In the genomic region with DNA sequence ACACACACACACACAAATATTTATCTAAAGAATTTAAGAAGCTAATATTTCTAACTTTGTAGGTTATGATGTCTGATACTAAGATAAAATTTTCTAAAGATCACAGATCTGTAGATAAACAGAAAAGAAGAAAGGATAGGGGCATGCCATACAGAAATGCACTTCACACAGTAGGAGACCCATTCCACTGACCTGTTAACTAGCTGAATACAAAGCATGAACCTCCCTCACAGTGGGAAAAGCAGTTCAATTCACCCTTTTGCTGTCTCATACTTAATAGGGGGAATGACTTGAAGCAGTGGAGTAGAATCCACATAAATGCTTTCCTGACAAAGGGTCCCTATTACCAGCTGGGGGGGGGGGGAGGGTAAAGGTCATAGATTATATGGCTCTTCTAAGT, we compare ENCODE assay signal across 25 mouse cellular contexts. TPM values are rescaled to one million over a fixed set of nuclear protein-coding genes. Genes with fewer than 3 reads are reported as not detected.
DNase-seq lines count a peak whose midpoint lies in the region; ATAC-seq and TF ChIP-seq lines count a peak whose summit lies in the region.
"Had no signal": no experiment of that assay in that cellular context is flagged by ENCODE, and none has a peak within 500 bp of the region (broad histone marks: within the 10 kb centered on the region; RNA-seq: fewer than 3 reads in every experiment).

No protein-coding gene starts in this region.

- H3K4me3 ChIP-seq in midbrain, embryonic 11.5 days (ENCODE audit: low read depth, low read length): no peak overlapping the region
- no peak overlapping the region for H3K4me3 ChIP-seq in midbrain, postnatal 0 days (ENCODE audit: low read depth, low read length)
- no peak overlapping the region for H3K4me3 ChIP-seq in forebrain, embryonic 11.5 days (ENCODE audit: low read depth, low read length)
- H3K4me3 ChIP-seq: heart, adult 2 months; hindbrain, embryonic 15.5 days; liver, embryonic 15.5 days; midbrain, embryonic 15.5 days had no signal

- H3K9me3 ChIP-seq in midbrain, embryonic 11.5 days (ENCODE audit: control insufficient read depth, low read length): no peaks in the 10 kb centered on the region
- H3K9me3 ChIP-seq in midbrain, postnatal 0 days (ENCODE audit: low read length): no peaks in the 10 kb centered on the region
- no peaks in the 10 kb centered on the region for H3K9me3 ChIP-seq in forebrain, embryonic 11.5 days (ENCODE audit: control insufficient read depth, low read length)
- H3K9me3 ChIP-seq: hindbrain, embryonic 15.5 days; liver, embryonic 15.5 days; midbrain, embryonic 15.5 days had no signal

- peak overlapping the region; percentile 48 for H3K27ac ChIP-seq in midbrain, embryonic 11.5 days (ENCODE audit: low read depth, low read length)
- no peak overlapping the region for H3K27ac ChIP-seq in midbrain, postnatal 0 days (ENCODE audit: low read depth, low read length)
- H3K27ac ChIP-seq in forebrain, embryonic 11.5 days (ENCODE audit: low read depth, low read length): peak overlapping the region; percentile 37
- H3K27ac ChIP-seq: heart, adult 2 months; hindbrain, embryonic 15.5 days; liver, embryonic 15.5 days; macrophage; midbrain, embryonic 15.5 days had no signal

- no peak overlapping the region for H3K4me2 ChIP-seq in midbrain, embryonic 11.5 days
- H3K4me2 ChIP-seq in midbrain, postnatal 0 days (ENCODE audit: low read depth, low read length, poor library complexity, severe bottlenecking): no peak overlapping the region
- H3K4me2 ChIP-seq in forebrain, embryonic 11.5 days (ENCODE audit: low read depth, low read length, severe bottlenecking): no peak overlapping the region; the same call in 1 of the 2 replicates
- H3K4me2 ChIP-seq: hindbrain, embryonic 15.5 days; liver, embryonic 15.5 days; midbrain, embryonic 15.5 days had no signal

- no peak overlapping the region for H3K9ac ChIP-seq in midbrain, embryonic 11.5 days (ENCODE audit: low read length)
- H3K9ac ChIP-seq in midbrain, postnatal 0 days (replicated peaks; ENCODE audit: low read length, poor library complexity, severe bottlenecking): no peak overlapping the region
- H3K9ac ChIP-seq in forebrain, embryonic 11.5 days (ENCODE audit: low read length): no peak overlapping the region
- H3K9ac ChIP-seq: hindbrain, embryonic 15.5 days; liver, embryonic 15.5 days; midbrain, embryonic 15.5 days had no signal

- ATAC-seq in midbrain, embryonic 11.5 days (ENCODE audit: low FRiP score): no peak
- ATAC-seq in midbrain, postnatal 0 days (ENCODE audit: low FRiP score): no peak
- ATAC-seq in forebrain, embryonic 11.5 days (replicated peaks; ENCODE audit: low FRiP score): peak; percentile 76
- ATAC-seq: activated CD4-positive, CD25-positive, alpha-beta regulatory T cell, adult 4 months; midbrain, embryonic 15.5 days; Patski had no signal

- no peaks in the 10 kb centered on the region for H3K27me3 ChIP-seq in midbrain, embryonic 11.5 days (ENCODE audit: control insufficient read depth, insufficient read depth, low read length)
- H3K27me3 ChIP-seq in midbrain, postnatal 0 days (ENCODE audit: insufficient read depth, low read length): no peaks in the 10 kb centered on the region
- no peaks in the 10 kb centered on the region for H3K27me3 ChIP-seq in forebrain, embryonic 11.5 days (ENCODE audit: control insufficient read depth, insufficient read depth, low read length)
- H3K27me3 ChIP-seq: hindbrain, embryonic 15.5 days; liver, embryonic 15.5 days; midbrain, embryonic 15.5 days; Patski had no signal

- peaks cover 26% of the 10 kb centered on the region for H3K4me1 ChIP-seq in midbrain, embryonic 11.5 days (ENCODE audit: control insufficient read depth, insufficient read depth, low read length)
- H3K4me1 ChIP-seq in midbrain, postnatal 0 days (ENCODE audit: insufficient read depth, low read length): no peaks in the 10 kb centered on the region
- peaks cover 16% of the 10 kb centered on the region for H3K4me1 ChIP-seq in forebrain, embryonic 11.5 days (replicated peaks; ENCODE audit: control insufficient read depth, insufficient read depth, low read length)

- H3K36me3 ChIP-seq in midbrain, embryonic 11.5 days (ENCODE audit: control insufficient read depth, insufficient read depth, low read length): no peaks in the 10 kb centered on the region
- H3K36me3 ChIP-seq in midbrain, postnatal 0 days (ENCODE audit: insufficient read depth, low read length): peaks cover 3% of the 10 kb centered on the region
- peaks cover 2% of the 10 kb centered on the region; the same call in 1 of the 2 replicates for H3K36me3 ChIP-seq in forebrain, embryonic 11.5 days (ENCODE audit: control insufficient read depth, insufficient read depth, low read length)
- H3K36me3 ChIP-seq: midbrain, embryonic 15.5 days had no signal

- no peak for TF ChIP-seq CTCF in midbrain, postnatal 0 days (IDR thresholded peaks at IDR 0.05)

- DNase-seq in midbrain, embryonic 11.5 days (ENCODE audit: low spot score, missing footprints): peak; percentile 78
- DNase-seq in midbrain, postnatal 0 days (ENCODE audit: low spot score): no peak
- DNase-seq in embryo, embryonic 10 days (ENCODE audit: low spot score): peak; percentile 70
- DNase-seq in forebrain, embryonic 11.5 days (ENCODE audit: low spot score): no peak
- peak; percentile 46 for DNase-seq in mesoderm, embryonic 11.5 days (ENCODE audit: low read depth, low spot score)
- DNase-seq in yolk sac, embryonic 10.5 days (ENCODE audit: low spot score): no peak
- DNase-seq in adrenal gland, adult 8-10 months: no peak
- no peak for DNase-seq in heart, adult 9 months (ENCODE audit: low spot score in 2 of 2)
- DNase-seq: adrenal gland, postnatal 14 days; cerebellum, adult 11-12 months; cerebellum, postnatal 25 days; gastrocnemius, postnatal 14 days; heart, adult 2 months; kidney, adult 11 months; kidney, postnatal 10 days; right cerebral cortex, postnatal 14 days; spleen, adult 18-20 months; thymus, adult 18-20 months had no signal

RNA-seq across cellular contexts. Expression of gene Zfp609, which starts 6.3 kb away (rescaled TPM):
- 7.4 and 7.6 TPM in 2 replicates for polyA plus RNA-seq in midbrain, embryonic 11.5 days (2014; fragmentation: Nextera tagmentation; extraction: Ambion mirVana)
- 11.2 and 11.8 TPM in 2 replicates for total RNA-seq in midbrain, postnatal 0 days (2014; rRNA removed)
- polyA plus RNA-seq in midbrain, postnatal 0 days (2015; fragmentation: Nextera tagmentation; extraction: Ambion mirVana): 4.5 and 5.4 TPM in 2 replicates
- 12.3 and 12.9 TPM in 2 replicates for polyA plus RNA-seq in forebrain, embryonic 11.5 days (2014; fragmentation: Nextera tagmentation; extraction: Ambion mirVana)
- total RNA-seq in adrenal gland, adult 8-10 months (2022): 10 to 100 TPM; 23.8 to 33.5 (median 28.4) TPM

RNA-seq across cellular contexts. Expression of gene Pclaf, which starts 56.4 kb away (rescaled TPM):
- polyA plus RNA-seq in midbrain, embryonic 11.5 days (2014; fragmentation: Nextera tagmentation; extraction: Ambion mirVana): 198 and 215 TPM in 2 replicates
- 6.3 and 9.4 TPM in 2 replicates for total RNA-seq in midbrain, postnatal 0 days (2014; rRNA removed)
- 6.7 and 8.2 TPM in 2 replicates for polyA plus RNA-seq in midbrain, postnatal 0 days (2015; fragmentation: Nextera tagmentation; extraction: Ambion mirVana)
- 264 and 318 TPM in 2 replicates for polyA plus RNA-seq in forebrain, embryonic 11.5 days (2014; fragmentation: Nextera tagmentation; extraction: Ambion mirVana)
- under 1 TPM; 0.61 to 0.97 (median 0.90) TPM for total RNA-seq in adrenal gland, adult 8-10 months (2022)
- total RNA-seq: layer of hippocampus, adult 18-20 months had no signal

Comparison
In these comparisons a context has a peak if more than half of its experiments do, and no peak if none do; other contexts are left out.
1. DNase-seq: peak in midbrain, embryonic 11.5 days (single experiment), embryo, embryonic 10 days (single experiment) and mesoderm, embryonic 11.5 days (single experiment); none in midbrain, postnatal 0 days (single experiment), forebrain, embryonic 11.5 days (single experiment), yolk sac, embryonic 10.5 days (single experiment), adrenal gland, adult 8-10 months (single experiment) and heart, adult 9 months (0 of 2).
2. RNA of gene Pclaf, which starts 56.4 kb away (polyA plus RNA-seq): 264 to 318 TPM in forebrain, embryonic 11.5 days and 198 to 215 TPM in midbrain, embryonic 11.5 days; 6.7 to 8.2 TPM in midbrain, postnatal 0 days; every median in the first group is over 10 times any median in the second.